Mouse (Mus musculus): ENCODE measurements around the gene Mef2d. TPM values are rescaled to one million over a fixed set of nuclear protein-coding genes. Genes with fewer than 3 reads are reported as not detected.
A peak's percentile ranks its signal among the peaks of the same experiment; 100 is the strongest.

Mef2d gene
- 31.1 and 33.3 TPM in 2 replicates for total RNA-seq (2017)

- ATAC-seq (replicated peaks in 1 of 2; ENCODE audit: insufficient read depth in 1 of 2, low FRiP score in 2 of 2, low TSS enrichment in 1 of 2, low read depth in 1 of 2, poor library complexity in 2 of 2, severe bottlenecking in 2 of 2): peak; percentile 58 to 61
Measured at GRCm38 (mm10) chr3:88141787-88142523, at the start of gene Mef2d. Gene Mef2d (plus strand): TSS chr3:88142372.

- ATAC-seq (replicated peaks in 1 of 2; ENCODE audit: insufficient read depth in 1 of 2, low FRiP score in 2 of 2, low TSS enrichment in 1 of 2, low read depth in 1 of 2, poor library complexity in 2 of 2, severe bottlenecking in 2 of 2): no peak
Measured at GRCm38 (mm10) chr3:88094126-88094525, 48.0 kb upstream of the Mef2d start.

- peak; percentile 29 to 54 for ATAC-seq (replicated peaks in 1 of 2; ENCODE audit: insufficient read depth in 1 of 2, low FRiP score in 2 of 2, low TSS enrichment in 1 of 2, low read depth in 1 of 2, poor library complexity in 2 of 2, severe bottlenecking in 2 of 2)
Measured at GRCm38 (mm10) chr3:88097666-88098065, 44.5 kb upstream of the Mef2d start.

GRCm38 (mm10) chr3:88100251-88100650 is 41.9 kb upstream of the Mef2d start:
- peak in 1 of 2 experiments; percentile 52; a peak in 2 of 4 replicates for ATAC-seq (replicated peaks in 1 of 2; ENCODE audit: insufficient read depth in 1 of 2, low FRiP score in 2 of 2, low TSS enrichment in 1 of 2, low read depth in 1 of 2, poor library complexity in 2 of 2, severe bottlenecking in 2 of 2)

GRCm38 (mm10) chr3:88101736-88102135 is 40.4 kb upstream of the Mef2d start:
- no peak for ATAC-seq (replicated peaks in 1 of 2; ENCODE audit: insufficient read depth in 1 of 2, low FRiP score in 2 of 2, low TSS enrichment in 1 of 2, low read depth in 1 of 2, poor library complexity in 2 of 2, severe bottlenecking in 2 of 2)

GRCm38 (mm10) chr3:88102196-88102595 is 40.0 kb upstream of the Mef2d start:
- no peak for ATAC-seq (replicated peaks in 1 of 2; ENCODE audit: insufficient read depth in 1 of 2, low FRiP score in 2 of 2, low TSS enrichment in 1 of 2, low read depth in 1 of 2, poor library complexity in 2 of 2, severe bottlenecking in 2 of 2)

GRCm38 (mm10) chr3:88102611-88103010 is 39.6 kb upstream of the Mef2d start:
- ATAC-seq (replicated peaks in 1 of 2; ENCODE audit: insufficient read depth in 1 of 2, low FRiP score in 2 of 2, low TSS enrichment in 1 of 2, low read depth in 1 of 2, poor library complexity in 2 of 2, severe bottlenecking in 2 of 2): peak; percentile 44 to 52; a peak in 3 of 4 replicates

GRCm38 (mm10) chr3:88106126-88106525 is 36.0 kb upstream of the Mef2d start:
- no peak for ATAC-seq (replicated peaks in 1 of 2; ENCODE audit: insufficient read depth in 1 of 2, low FRiP score in 2 of 2, low TSS enrichment in 1 of 2, low read depth in 1 of 2, poor library complexity in 2 of 2, severe bottlenecking in 2 of 2)

- no peak; a peak in 1 of 4 replicates for ATAC-seq (replicated peaks in 1 of 2; ENCODE audit: insufficient read depth in 1 of 2, low FRiP score in 2 of 2, low TSS enrichment in 1 of 2, low read depth in 1 of 2, poor library complexity in 2 of 2, severe bottlenecking in 2 of 2)
Measured at GRCm38 (mm10) chr3:88109126-88109525, 33.0 kb upstream of the Mef2d start.

- ATAC-seq (replicated peaks in 1 of 2; ENCODE audit: insufficient read depth in 1 of 2, low FRiP score in 2 of 2, low TSS enrichment in 1 of 2, low read depth in 1 of 2, poor library complexity in 2 of 2, severe bottlenecking in 2 of 2): no peak
Measured at GRCm38 (mm10) chr3:88114396-88114795, 27.8 kb upstream of the Mef2d start.

- no peak for ATAC-seq (replicated peaks in 1 of 2; ENCODE audit: insufficient read depth in 1 of 2, low FRiP score in 2 of 2, low TSS enrichment in 1 of 2, low read depth in 1 of 2, poor library complexity in 2 of 2, severe bottlenecking in 2 of 2)
Measured at GRCm38 (mm10) chr3:88120117-88120651, 22.0 kb upstream of the Mef2d start.

- ATAC-seq (replicated peaks in 1 of 2; ENCODE audit: insufficient read depth in 1 of 2, low FRiP score in 2 of 2, low TSS enrichment in 1 of 2, low read depth in 1 of 2, poor library complexity in 2 of 2, severe bottlenecking in 2 of 2): no peak
Measured at GRCm38 (mm10) chr3:88121164-88122131, 20.7 kb upstream of the Mef2d start.

GRCm38 (mm10) chr3:88125195-88125594 is 17.0 kb upstream of the Mef2d start:
- no peak for ATAC-seq (replicated peaks in 1 of 2; ENCODE audit: insufficient read depth in 1 of 2, low FRiP score in 2 of 2, low TSS enrichment in 1 of 2, low read depth in 1 of 2, poor library complexity in 2 of 2, severe bottlenecking in 2 of 2)

- no peak for ATAC-seq (replicated peaks in 1 of 2; ENCODE audit: insufficient read depth in 1 of 2, low FRiP score in 2 of 2, low TSS enrichment in 1 of 2, low read depth in 1 of 2, poor library complexity in 2 of 2, severe bottlenecking in 2 of 2)
Measured at GRCm38 (mm10) chr3:88126181-88126580, 16.0 kb upstream of the Mef2d start.

- no peak for ATAC-seq (replicated peaks in 1 of 2; ENCODE audit: insufficient read depth in 1 of 2, low FRiP score in 2 of 2, low TSS enrichment in 1 of 2, low read depth in 1 of 2, poor library complexity in 2 of 2, severe bottlenecking in 2 of 2)
Measured at GRCm38 (mm10) chr3:88127636-88128035, 14.5 kb upstream of the Mef2d start.

- no peak for ATAC-seq (replicated peaks in 1 of 2; ENCODE audit: insufficient read depth in 1 of 2, low FRiP score in 2 of 2, low TSS enrichment in 1 of 2, low read depth in 1 of 2, poor library complexity in 2 of 2, severe bottlenecking in 2 of 2)
Measured at GRCm38 (mm10) chr3:88128056-88128455, 14.1 kb upstream of the Mef2d start.

GRCm38 (mm10) chr3:88129006-88129405 is 13.2 kb upstream of the Mef2d start:
- ATAC-seq (replicated peaks in 1 of 2; ENCODE audit: insufficient read depth in 1 of 2, low FRiP score in 2 of 2, low TSS enrichment in 1 of 2, low read depth in 1 of 2, poor library complexity in 2 of 2, severe bottlenecking in 2 of 2): no peak

GRCm38 (mm10) chr3:88131071-88131470 is 11.1 kb upstream of the Mef2d start:
- ATAC-seq (replicated peaks in 1 of 2; ENCODE audit: insufficient read depth in 1 of 2, low FRiP score in 2 of 2, low TSS enrichment in 1 of 2, low read depth in 1 of 2, poor library complexity in 2 of 2, severe bottlenecking in 2 of 2): no peak

Measured in hematopoietic stem cell, adult 5-6 weeks (primary cell).